Mouse (Mus musculus): ENCODE measurements around the gene Lpar2.
A peak's percentile ranks its signal among the peaks of the same experiment; 100 is the strongest.

Lpar2 gene

DNA sequence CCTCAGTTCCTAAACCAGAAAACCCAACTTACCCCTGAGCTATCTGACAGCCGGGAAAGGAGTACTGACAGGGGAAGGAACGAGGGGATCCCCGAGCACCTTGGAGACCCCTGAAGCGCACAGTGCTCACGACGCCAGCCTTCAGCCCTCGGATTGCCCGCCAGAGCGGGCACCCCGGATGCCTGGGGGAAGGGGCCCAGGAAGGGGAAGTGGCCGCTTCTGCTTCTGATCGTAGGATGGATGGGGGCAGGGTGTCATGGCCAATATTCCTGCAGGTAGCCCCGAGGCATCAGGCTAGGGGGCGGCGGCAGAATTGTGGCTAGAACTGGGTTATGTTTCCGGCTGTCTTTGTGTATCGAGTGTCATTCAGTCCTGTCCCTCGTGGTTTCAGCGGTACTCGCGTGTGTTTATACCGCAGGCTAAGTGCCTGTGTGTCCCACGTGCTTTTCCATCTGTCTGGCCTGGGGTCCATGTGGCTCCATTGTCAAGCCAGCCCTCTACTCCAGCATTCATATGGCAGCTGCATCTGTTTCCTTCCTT lies 13.3 kb upstream of the Lpar2 start:
- H3K4me3 ChIP-seq (replicated peaks; ENCODE audit: low read length): peak overlapping the region; percentile 77
- TF ChIP-seq POU5F1 (IDR thresholded peaks at IDR 0.05; ENCODE audit: borderline replicate concordance, low read length) (no peak), NANOG (IDR thresholded peaks at IDR 0.05; ENCODE audit: borderline replicate concordance, low read length) (no peak), CTCF (conservative IDR thresholded peaks at IDR 0.05; ENCODE audit: low read length) (no peak)
- H3K4me1 ChIP-seq (replicated peaks; ENCODE audit: low read depth, low read length): peaks cover 49% of the 10 kb centered on the region
- H3K36me3 ChIP-seq (ENCODE audit: insufficient read depth, low read length): peaks cover 45% of the 10 kb centered on the region
- no peaks in the 10 kb centered on the region for H3K9me3 ChIP-seq (ENCODE audit: low read length)
- H3K27me3 ChIP-seq (ENCODE audit: insufficient read depth, low read length): peaks cover 21% of the 10 kb centered on the region

DNA sequence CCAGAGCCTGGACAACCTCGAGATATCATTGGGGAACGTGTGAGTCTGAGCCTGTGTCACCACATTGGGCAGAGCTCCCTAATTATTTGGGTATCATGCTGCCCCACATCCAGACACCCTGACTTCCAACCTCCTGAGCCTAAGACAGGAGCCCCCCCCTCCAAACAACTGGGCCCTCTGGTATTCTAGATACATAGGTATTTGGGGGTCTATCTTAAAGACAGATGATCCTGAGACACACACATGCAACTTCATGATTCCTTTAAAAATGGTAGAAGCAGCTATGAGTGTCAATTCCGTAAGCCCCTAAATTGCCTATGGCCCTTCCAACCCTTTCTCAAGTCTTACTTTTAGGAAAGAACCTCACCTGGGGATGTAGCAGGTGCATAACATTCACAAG lies 12.4 kb upstream of the Lpar2 start:
- Histone ChIP-seq H3K36me3 (ENCODE audit: insufficient read depth, low read length) (peaks cover 36% of the 10 kb centered on the region), H3K27me3 (ENCODE audit: insufficient read depth, low read length) (peaks cover 21% of the 10 kb centered on the region), H3K9me3 (ENCODE audit: low read length) (no peaks in the 10 kb centered on the region), H3K4me3 (replicated peaks; ENCODE audit: low read length) (no peak overlapping the region), H3K4me1 (replicated peaks; ENCODE audit: low read depth, low read length) (peaks cover 56% of the 10 kb centered on the region)
- TF ChIP-seq CTCF (conservative IDR thresholded peaks at IDR 0.05; ENCODE audit: low read length) (no peak), POU5F1 (IDR thresholded peaks at IDR 0.05; ENCODE audit: borderline replicate concordance, low read length) (no peak), NANOG (IDR thresholded peaks at IDR 0.05; ENCODE audit: borderline replicate concordance, low read length) (no peak)

DNA sequence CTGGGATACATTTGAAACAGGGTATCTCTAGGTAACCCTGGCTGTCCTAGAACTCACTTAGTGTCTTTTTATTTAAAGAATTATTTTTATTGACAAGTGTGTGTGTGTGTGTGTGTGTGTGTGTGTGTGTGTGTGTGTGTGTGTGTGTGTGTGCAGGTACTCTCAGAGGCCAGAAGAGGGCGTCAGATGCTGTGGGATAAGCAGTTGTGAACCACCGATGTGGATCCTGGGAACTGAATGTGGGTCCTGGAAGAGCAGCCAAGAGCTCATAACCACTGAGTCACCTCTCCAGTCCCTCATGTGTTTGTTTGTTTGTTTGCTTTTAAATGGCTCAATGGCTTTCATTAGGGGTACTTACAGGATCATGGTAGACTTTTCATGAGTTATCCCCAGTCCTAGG lies 7.3 kb upstream of the Lpar2 start:
- H3K9me3 ChIP-seq (ENCODE audit: low read length): no peaks in the 10 kb centered on the region
- peaks cover 34% of the 10 kb centered on the region for H3K4me1 ChIP-seq (replicated peaks; ENCODE audit: low read depth, low read length)
- H3K36me3 ChIP-seq (ENCODE audit: insufficient read depth, low read length): peaks cover 6% of the 10 kb centered on the region
- peaks cover 22% of the 10 kb centered on the region for H3K27me3 ChIP-seq (ENCODE audit: insufficient read depth, low read length)
- TF ChIP-seq CTCF (conservative IDR thresholded peaks at IDR 0.05; ENCODE audit: low read length) (peak; percentile 22; the same call in 1 of the 2 replicates), POU5F1 (IDR thresholded peaks at IDR 0.05; ENCODE audit: borderline replicate concordance, low read length) (no peak), NANOG (IDR thresholded peaks at IDR 0.05; ENCODE audit: borderline replicate concordance, low read length) (no peak)
- H3K4me3 ChIP-seq (replicated peaks; ENCODE audit: low read length): no peak overlapping the region

DNA sequence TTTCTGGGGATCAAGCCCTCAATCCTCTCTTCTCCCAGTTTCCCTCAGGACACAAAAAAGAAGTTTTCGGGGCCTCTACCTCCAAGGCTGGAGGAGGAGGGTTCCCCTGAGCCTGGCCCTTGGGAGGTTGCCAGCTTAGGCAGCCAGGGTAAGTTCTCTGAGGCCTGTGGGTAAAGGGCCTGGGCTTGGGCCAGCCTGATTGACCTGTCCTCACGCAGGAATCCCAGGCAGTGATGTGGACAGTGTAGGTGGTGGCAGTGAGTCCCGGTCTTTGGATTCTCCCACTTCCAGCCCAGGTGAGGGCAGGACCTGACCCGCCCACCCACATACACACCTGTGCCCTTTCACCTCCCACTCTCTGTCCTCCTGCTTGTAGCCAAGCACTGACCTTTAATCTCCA lies 6.8 kb upstream of the Lpar2 start:
- H3K9me3 ChIP-seq (ENCODE audit: low read length): no peaks in the 10 kb centered on the region
- H3K36me3 ChIP-seq (ENCODE audit: insufficient read depth, low read length): peaks cover 6% of the 10 kb centered on the region
- peaks cover 22% of the 10 kb centered on the region for H3K27me3 ChIP-seq (ENCODE audit: insufficient read depth, low read length)
- H3K4me1 ChIP-seq (replicated peaks; ENCODE audit: low read depth, low read length): peaks cover 37% of the 10 kb centered on the region
- H3K4me3 ChIP-seq (replicated peaks; ENCODE audit: low read length): no peak overlapping the region
- TF ChIP-seq POU5F1 (IDR thresholded peaks at IDR 0.05; ENCODE audit: borderline replicate concordance, low read length) (no peak), CTCF (conservative IDR thresholded peaks at IDR 0.05; ENCODE audit: low read length) (no peak), NANOG (IDR thresholded peaks at IDR 0.05; ENCODE audit: borderline replicate concordance, low read length) (no peak)

DNA sequence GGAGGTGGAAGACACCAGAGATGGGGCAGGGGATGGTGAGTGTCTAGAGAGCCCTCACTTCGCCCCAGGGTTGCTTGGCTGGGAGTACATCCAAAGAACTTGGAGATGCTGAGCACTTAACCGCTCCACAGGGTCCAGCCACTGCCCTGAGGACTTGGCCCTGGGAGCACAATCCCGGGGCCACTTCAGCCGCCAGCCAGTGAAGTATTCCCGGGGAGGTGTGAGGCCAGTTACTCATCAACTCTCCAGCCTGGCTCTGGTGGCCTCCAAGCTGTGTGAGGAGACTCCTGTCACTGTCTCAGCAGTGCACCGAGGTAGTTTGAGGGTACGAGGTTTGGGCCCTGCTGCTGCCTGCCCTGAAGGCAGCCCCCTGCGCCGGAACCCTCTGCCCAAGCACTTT lies 1.8 kb upstream of the Lpar2 start:
- H3K36me3 ChIP-seq (ENCODE audit: insufficient read depth, low read length): peaks cover 24% of the 10 kb centered on the region
- no peak for TF ChIP-seq CTCF (conservative IDR thresholded peaks at IDR 0.05; ENCODE audit: low read length)
- no peak for TF ChIP-seq POU5F1 (IDR thresholded peaks at IDR 0.05; ENCODE audit: borderline replicate concordance, low read length)
- TF ChIP-seq NANOG (IDR thresholded peaks at IDR 0.05; ENCODE audit: borderline replicate concordance, low read length): no peak
- H3K9me3 ChIP-seq (ENCODE audit: low read length): no peaks in the 10 kb centered on the region
- H3K4me1 ChIP-seq (replicated peaks; ENCODE audit: low read depth, low read length): peaks cover 58% of the 10 kb centered on the region
- H3K4me3 ChIP-seq (replicated peaks; ENCODE audit: low read length): peak overlapping the region; percentile 83; the same call in 1 of the 2 replicates
- H3K27me3 ChIP-seq (ENCODE audit: insufficient read depth, low read length): peaks cover 30% of the 10 kb centered on the region

DNA sequence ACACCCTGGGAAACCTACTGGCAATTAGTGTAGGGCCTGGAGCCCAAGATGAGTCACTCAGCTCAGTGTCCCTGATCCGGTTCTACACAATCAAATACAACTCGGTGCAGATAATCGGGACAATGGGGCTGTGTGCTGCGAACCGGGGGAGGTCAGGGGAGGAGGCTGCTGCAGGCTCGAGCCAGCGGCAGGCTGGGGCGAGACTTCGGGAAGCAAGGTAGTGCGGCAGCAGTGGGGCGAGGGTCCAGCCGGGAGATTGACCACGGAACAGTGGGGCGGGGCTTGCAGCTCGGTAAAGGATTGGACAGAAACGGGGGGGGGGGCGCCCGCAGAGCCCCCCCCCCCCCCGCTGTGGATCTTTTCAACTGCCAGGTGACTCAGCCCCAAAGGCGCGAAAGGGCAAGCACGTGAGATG lies 251 bp upstream of the Lpar2 start:
- Histone ChIP-seq H3K36me3 (ENCODE audit: insufficient read depth, low read length) (peaks cover 31% of the 10 kb centered on the region), H3K9me3 (ENCODE audit: low read length) (no peaks in the 10 kb centered on the region), H3K4me3 (replicated peaks; ENCODE audit: low read length) (peak overlapping the region; percentile 83), H3K27me3 (ENCODE audit: insufficient read depth, low read length) (peaks cover 30% of the 10 kb centered on the region), H3K4me1 (replicated peaks; ENCODE audit: low read depth, low read length) (peaks cover 60% of the 10 kb centered on the region)
- TF ChIP-seq NANOG (IDR thresholded peaks at IDR 0.05; ENCODE audit: borderline replicate concordance, low read length) (no peak), CTCF (conservative IDR thresholded peaks at IDR 0.05; ENCODE audit: low read length) (no peak), POU5F1 (IDR thresholded peaks at IDR 0.05; ENCODE audit: borderline replicate concordance, low read length) (no peak)

DNA sequence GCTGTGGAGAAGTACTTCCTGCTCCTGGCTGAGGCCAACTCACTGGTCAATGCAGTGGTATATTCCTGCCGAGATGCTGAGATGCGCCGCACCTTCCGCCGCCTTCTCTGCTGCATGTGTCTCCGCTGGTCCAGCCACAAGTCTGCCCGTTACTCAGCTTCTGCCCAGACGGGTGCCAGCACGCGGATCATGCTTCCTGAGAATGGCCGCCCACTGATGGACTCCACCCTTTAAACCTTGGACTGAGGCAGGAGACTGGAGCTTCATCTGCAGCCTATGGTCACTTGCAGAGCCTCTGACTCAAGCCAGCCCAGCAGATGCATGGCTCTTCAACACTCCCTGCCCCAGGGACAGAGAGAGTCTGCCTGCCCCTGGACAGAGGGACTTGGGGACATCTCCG lies 4.1 kb downstream of the Lpar2 start:
- Histone ChIP-seq H3K36me3 (ENCODE audit: insufficient read depth, low read length) (peaks cover 36% of the 10 kb centered on the region), H3K27me3 (ENCODE audit: insufficient read depth, low read length) (peaks cover 13% of the 10 kb centered on the region), H3K4me3 (replicated peaks; ENCODE audit: low read length) (peak overlapping the region; percentile 66), H3K4me1 (replicated peaks; ENCODE audit: low read depth, low read length) (peaks cover 46% of the 10 kb centered on the region), H3K9me3 (ENCODE audit: low read length) (no peaks in the 10 kb centered on the region)
- TF ChIP-seq NANOG (IDR thresholded peaks at IDR 0.05; ENCODE audit: borderline replicate concordance, low read length) (no peak), CTCF (conservative IDR thresholded peaks at IDR 0.05; ENCODE audit: low read length) (no peak), POU5F1 (IDR thresholded peaks at IDR 0.05; ENCODE audit: borderline replicate concordance, low read length) (no peak)

DNA sequence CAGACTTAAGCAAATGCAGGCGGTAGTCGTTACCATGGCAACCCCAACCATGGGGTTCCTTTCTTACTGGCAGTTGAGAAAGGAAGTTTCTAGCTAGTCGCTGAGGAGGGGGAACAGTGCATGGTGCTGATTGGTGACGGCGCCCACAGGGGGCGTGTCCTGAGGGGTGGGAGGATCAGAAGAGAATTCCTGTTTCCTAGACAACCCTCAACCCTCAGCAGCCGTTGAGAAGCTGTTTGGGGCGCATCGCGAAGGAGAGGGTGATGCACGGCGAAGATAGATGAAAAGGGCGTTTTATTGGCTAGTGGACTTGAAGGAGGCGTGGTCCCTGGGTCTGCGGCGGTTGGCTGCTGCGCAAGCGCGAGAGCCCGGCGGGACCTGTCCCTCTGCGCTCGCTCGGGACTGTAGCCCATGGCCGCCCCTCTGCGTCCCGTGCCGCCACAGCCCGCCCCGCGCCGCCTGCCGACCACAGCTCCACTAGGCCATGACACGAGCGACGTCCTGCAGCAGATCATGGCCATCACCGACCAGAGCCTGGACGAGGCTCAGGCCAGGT lies 10.1 kb downstream of the Lpar2 start, which contains the start of gene Pbx4:
Gene Pbx4 (plus strand): TSS at position 194 of the 556 bp plus-strand sequence.
- no peaks in the 10 kb centered on the region for H3K9me3 ChIP-seq (ENCODE audit: low read length)
- peaks cover 6% of the 10 kb centered on the region for H3K36me3 ChIP-seq (ENCODE audit: insufficient read depth, low read length)
- no peaks in the 10 kb centered on the region; the same call in 1 of the 2 replicates for H3K27me3 ChIP-seq (ENCODE audit: insufficient read depth, low read length)
- peak within 1 kb of the TSS; percentile 97 for H3K4me3 ChIP-seq (replicated peaks; ENCODE audit: low read length)
- no peak for TF ChIP-seq POU5F1 (IDR thresholded peaks at IDR 0.05; ENCODE audit: borderline replicate concordance, low read length)
- TF ChIP-seq CTCF (conservative IDR thresholded peaks at IDR 0.05; ENCODE audit: low read length): no peak
- no peak for TF ChIP-seq NANOG (IDR thresholded peaks at IDR 0.05; ENCODE audit: borderline replicate concordance, low read length)
- H3K4me1 ChIP-seq (replicated peaks; ENCODE audit: low read depth, low read length): peaks cover 16% of the 10 kb centered on the region
